Mouse (Mus musculus): ENCODE results near the gene Ahcyl2.

DNA sequence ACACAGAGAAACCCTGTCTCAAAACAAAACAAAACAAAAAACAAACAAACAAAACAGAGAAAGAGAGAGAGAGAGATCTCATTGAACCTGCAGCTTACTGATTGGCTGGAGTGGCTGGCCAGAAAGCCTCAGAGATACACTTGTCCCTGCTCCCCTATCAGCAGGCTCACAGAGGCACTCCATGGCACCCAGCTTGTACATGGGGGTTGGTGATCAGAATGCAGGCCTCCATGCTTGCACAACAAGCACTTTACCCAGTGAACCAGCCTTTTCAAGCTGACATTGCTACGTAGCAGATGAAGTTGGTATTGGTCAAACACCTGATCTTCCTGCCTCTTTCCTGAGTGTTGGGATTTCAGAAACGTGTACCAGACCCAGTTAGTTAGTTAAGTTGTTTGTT is 105.8 kb downstream of the Ahcyl2 start:
- TF ChIP-seq CTCF (IDR thresholded peaks at IDR 0.05; ENCODE audit: borderline replicate concordance, extremely low read depth, insufficient read depth, insufficient read length) (no peak), POLR2A (IDR thresholded peaks at IDR 0.05; ENCODE audit: borderline replicate concordance, extremely low read depth, insufficient read depth, insufficient read length, poor library complexity, severe bottlenecking) (no peak)
